Mouse (Mus musculus): ENCODE measurements around the gene 9830107B12Rik.

The 9830107B12Rik gene

GRCm38 (mm10) chr17:48094820-48095680 is 51.0 kb downstream of the 9830107B12Rik start:
- DNase-seq (ENCODE audit: extremely low read depth, low read depth, low spot score): no peak

DNA sequence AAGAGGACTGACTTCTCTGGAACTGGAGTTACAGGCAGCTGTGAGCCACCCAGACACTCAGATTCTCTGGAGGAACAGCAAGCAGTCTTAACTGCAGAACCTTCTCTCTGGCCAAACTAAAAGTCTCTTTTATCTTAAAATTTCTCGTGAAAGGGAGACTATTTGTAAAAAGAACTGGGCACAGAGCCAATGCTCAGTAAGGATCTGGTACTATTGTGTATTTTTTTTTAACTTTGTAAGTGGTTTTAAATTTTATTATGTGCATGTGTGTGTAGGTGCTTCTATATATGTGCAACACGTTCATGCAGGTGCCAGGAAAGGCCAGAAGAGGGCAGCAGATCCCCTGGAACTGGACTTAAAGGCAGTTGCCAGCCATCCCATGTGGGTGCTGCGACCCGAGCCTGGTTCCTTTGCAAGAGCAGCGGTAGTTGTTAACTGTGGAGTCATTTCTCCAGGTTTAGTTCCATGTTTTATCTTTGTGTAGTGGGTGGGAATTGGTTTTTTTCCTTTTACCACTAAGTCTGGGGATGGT is 52.7 kb downstream of the 9830107B12Rik start:
- DNase-seq (ENCODE audit: extremely low read depth, low read depth, low spot score): no peak

- DNase-seq (ENCODE audit: extremely low read depth, low read depth, low spot score): no peak
Observed at GRCm38 (mm10) chr17:48090305-48090704, 55.8 kb downstream of the 9830107B12Rik start.

GRCm38 (mm10) chr17:48089446-48089845 is 56.6 kb downstream of the 9830107B12Rik start:
- no peak for DNase-seq (ENCODE audit: extremely low read depth, low read depth, low spot score)

DNA sequence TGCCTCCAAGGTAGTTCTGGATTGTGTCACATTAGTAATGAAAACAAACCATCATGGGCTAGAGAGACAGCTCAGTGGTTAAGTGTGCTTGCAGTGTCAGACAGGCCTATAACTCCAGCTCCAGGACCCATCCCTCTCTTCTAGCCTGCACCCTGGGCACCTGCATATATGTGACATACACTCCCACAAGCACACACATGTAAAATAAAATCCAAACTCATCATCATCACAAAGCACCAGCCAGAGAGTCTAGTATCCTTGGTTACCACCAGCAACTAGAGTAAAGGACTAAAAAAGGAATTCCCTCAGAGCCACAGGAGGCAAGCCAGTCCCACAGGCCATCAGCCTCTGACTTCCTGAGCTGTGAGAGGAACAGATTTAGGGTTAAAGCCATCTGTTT is 57.0 kb downstream of the 9830107B12Rik start, which contains the start of gene 1700067P10Rik:
1700067P10Rik (plus strand) TSS at position 301 of the 400 bp plus-strand sequence.
- no peak for DNase-seq (ENCODE audit: extremely low read depth, low read depth, low spot score)

- DNase-seq (ENCODE audit: extremely low read depth, low read depth, low spot score): no peak
Observed at GRCm38 (mm10) chr17:48080626-48081025, 65.4 kb downstream of the 9830107B12Rik start.

All from fat pad, adult 2 months (tissue).